Mouse (Mus musculus): Measurements from ENCODE around the gene Nrl. TPM values are rescaled to one million over a fixed set of nuclear protein-coding genes. Genes with fewer than 3 reads are reported as not detected.
A peak's percentile ranks its signal among the peaks of the same experiment; 100 is the strongest.

The Nrl gene
- polyA plus RNA-seq, 1 experiment from 2014 or later: not detected

DNA sequence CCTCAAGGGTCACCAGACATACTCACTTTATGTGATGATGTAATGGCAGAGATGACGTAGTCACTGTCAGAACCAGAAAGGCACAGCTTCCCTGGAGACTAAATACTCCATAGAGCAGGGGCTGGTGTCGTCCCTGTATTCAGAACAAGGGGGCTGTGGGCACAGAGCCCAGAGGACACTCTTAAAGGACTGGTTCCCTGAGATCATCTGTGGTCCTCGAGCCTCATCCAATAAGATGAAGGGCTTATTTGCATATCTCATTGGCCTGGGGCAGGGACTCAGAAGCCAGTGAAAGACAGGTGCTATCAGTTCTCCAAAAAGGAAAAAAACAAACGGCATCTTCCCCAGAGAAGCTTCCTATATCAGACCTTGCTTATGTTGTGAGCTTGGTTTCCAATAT, 719 bp downstream of the Nrl start:
- H3K4me1 ChIP-seq: peaks cover 15% of the 10 kb centered on the region
- peaks cover 34% of the 10 kb centered on the region for H3K27me3 ChIP-seq
- H3K36me3 ChIP-seq: no peaks in the 10 kb centered on the region
- no peak for ATAC-seq (ENCODE audit: low FRiP score)
- H3K4me2 ChIP-seq (replicated peaks): no peak overlapping the region
- no peak overlapping the region for H3K27ac ChIP-seq
- no peaks in the 10 kb centered on the region for H3K9me3 ChIP-seq (replicated peaks)
- H3K9ac ChIP-seq: no peak overlapping the region
- no peak overlapping the region for H3K4me3 ChIP-seq
- 61% methylated on average over 4 of the region's 4 CpGs for WGBS

DNA sequence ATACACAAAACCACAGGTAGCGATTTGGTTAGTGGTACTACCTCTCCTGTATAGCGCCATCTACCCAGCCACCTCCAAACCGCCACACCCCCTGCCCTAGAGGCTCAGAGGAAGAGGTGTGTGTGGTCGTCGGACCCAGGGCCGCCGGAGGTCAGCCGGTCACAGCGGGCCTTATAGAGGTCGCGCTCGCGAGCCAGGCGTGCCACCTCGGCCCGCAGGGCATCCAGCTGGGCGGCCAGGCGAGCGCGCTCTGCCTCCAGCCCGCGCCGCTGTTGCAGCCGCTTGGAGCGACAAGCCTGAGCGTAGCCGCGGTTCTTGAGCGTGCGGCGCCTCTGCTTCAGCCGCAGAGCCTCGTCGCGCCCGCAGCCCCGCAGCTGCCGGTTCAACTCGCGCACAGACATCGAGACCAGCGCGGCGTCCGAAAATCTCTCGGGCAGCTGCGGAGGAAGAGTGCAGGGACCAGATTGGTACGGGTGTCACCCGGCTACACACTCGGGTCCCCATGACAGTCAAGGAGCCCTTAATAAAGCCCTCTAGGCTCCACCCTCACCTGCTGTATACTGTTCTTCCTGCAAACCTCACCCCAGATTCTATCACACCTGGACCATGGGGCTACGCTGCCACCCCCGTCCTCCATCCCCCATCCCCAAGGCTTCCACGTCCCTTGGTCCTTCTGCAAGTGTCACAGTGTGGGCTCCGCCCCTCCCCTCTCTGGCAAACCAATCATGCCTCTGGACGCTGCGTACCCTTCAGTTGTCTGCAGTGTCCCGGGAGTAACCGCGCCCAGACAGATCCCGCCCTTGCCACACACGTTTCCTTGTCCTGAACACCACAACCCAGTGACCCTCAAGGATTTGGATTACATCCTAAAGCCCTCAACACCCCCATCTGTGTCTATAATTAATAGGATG, 4.1 kb downstream of the Nrl start:
- peaks cover 23% of the 10 kb centered on the region for H3K4me1 ChIP-seq
- peak overlapping the region; percentile 50 for H3K4me3 ChIP-seq
- no peaks in the 10 kb centered on the region for H3K9me3 ChIP-seq (replicated peaks)
- WGBS: under 1% methylated on average over 61 of the region's 61 CpGs
- peak overlapping the region; percentile 57 for H3K9ac ChIP-seq
- peaks cover 34% of the 10 kb centered on the region for H3K27me3 ChIP-seq
- peak overlapping the region; percentile 45; the same call in 1 of the 2 replicates for H3K27ac ChIP-seq
- H3K36me3 ChIP-seq: no peaks in the 10 kb centered on the region
- peak overlapping the region; percentile 87 for H3K4me2 ChIP-seq (replicated peaks)
- ATAC-seq (ENCODE audit: low FRiP score): peak; percentile 64

DNA sequence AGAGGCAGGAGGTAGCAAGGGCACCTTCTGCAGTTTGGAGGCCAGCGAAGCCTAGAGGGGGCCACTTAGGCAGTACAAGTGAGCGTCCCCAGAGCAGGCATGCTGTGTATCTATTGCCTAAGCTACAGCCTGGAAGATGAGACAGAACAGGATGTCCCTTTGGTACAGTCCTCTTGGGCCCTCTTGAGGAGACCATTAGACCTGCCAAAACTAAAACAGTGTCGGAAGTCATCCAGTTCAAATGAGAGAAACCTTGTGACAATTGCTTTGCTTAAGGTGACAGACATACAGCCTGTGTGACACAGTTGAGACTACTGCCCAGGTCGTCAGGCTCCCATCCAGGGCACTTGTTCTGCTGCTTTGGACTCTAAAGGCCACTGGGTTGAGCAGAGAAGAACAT, 5.2 kb downstream of the Nrl start:
- no peak overlapping the region for H3K9ac ChIP-seq
- peak overlapping the region; percentile 49; the same call in 1 of the 2 replicates for H3K27ac ChIP-seq
- no peak for ATAC-seq (ENCODE audit: low FRiP score)
- H3K4me2 ChIP-seq (replicated peaks): no peak overlapping the region; the same call in 1 of the 2 replicates
- H3K27me3 ChIP-seq: peaks cover 34% of the 10 kb centered on the region
- H3K9me3 ChIP-seq (replicated peaks): no peaks in the 10 kb centered on the region
- H3K4me3 ChIP-seq: no peak overlapping the region
- peaks cover 23% of the 10 kb centered on the region for H3K4me1 ChIP-seq
- 57% methylated on average over 4 of the region's 4 CpGs for WGBS
- no peaks in the 10 kb centered on the region for H3K36me3 ChIP-seq

DNA sequence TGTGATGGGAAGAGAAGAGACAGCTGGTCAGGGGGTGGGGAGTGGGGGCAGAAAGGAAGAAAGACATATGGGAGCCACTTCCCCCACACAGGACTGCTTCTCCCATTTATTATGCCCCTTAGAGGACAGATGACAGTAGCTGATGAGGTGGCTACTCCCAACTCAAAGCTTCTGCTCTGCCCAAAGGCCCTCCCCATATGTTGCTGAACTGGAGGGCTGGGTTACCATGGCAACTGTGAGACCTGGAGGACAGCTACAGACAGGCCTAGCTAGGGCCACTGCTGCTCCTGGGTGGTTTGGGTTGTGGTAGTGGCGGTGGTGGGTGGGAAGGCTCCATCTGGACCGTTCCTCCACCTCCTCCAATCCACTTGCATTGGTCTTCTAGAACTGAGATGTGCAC, 5.9 kb downstream of the Nrl start:
- H3K4me1 ChIP-seq: peaks cover 23% of the 10 kb centered on the region
- WGBS: 20% methylated on average over 2 of the region's 2 CpGs
- no peaks in the 10 kb centered on the region for H3K9me3 ChIP-seq (replicated peaks)
- ATAC-seq (ENCODE audit: low FRiP score): peak; percentile 81
- no peak overlapping the region for H3K9ac ChIP-seq
- H3K4me3 ChIP-seq: no peak overlapping the region
- H3K27me3 ChIP-seq: peaks cover 34% of the 10 kb centered on the region
- no peak overlapping the region for H3K4me2 ChIP-seq (replicated peaks)
- H3K36me3 ChIP-seq: no peaks in the 10 kb centered on the region
- peak overlapping the region; percentile 49; the same call in 1 of the 2 replicates for H3K27ac ChIP-seq

DNA sequence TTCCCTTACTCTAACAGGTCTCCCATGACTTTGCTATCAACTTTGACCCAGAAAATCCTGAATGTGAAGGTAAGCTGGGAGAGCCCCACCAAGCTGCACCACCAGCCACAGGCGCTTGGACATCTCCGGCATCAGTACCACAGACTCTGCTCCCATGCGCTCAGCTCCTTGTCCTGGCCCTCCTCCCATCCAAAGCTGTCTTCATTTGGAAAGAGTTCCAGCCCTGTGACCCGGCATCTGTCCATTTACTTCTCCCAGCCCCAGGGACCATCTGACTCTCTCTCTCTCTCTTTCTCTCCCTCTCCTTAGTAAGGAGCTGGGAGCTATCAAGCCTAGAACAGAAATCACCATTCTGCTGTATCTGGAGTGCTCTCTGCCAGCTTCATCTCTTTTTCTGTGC, 8.9 kb downstream of the Nrl start:
- H3K4me2 ChIP-seq (replicated peaks): no peak overlapping the region
- no peak for ATAC-seq (ENCODE audit: low FRiP score)
- H3K9me3 ChIP-seq (replicated peaks): no peaks in the 10 kb centered on the region
- H3K9ac ChIP-seq: no peak overlapping the region
- H3K4me1 ChIP-seq: peaks cover 27% of the 10 kb centered on the region
- peaks cover 20% of the 10 kb centered on the region for H3K27me3 ChIP-seq
- WGBS: 97% methylated on average over 4 of the region's 4 CpGs
- no peaks in the 10 kb centered on the region for H3K36me3 ChIP-seq
- no peak overlapping the region for H3K27ac ChIP-seq
- H3K4me3 ChIP-seq: no peak overlapping the region

DNA sequence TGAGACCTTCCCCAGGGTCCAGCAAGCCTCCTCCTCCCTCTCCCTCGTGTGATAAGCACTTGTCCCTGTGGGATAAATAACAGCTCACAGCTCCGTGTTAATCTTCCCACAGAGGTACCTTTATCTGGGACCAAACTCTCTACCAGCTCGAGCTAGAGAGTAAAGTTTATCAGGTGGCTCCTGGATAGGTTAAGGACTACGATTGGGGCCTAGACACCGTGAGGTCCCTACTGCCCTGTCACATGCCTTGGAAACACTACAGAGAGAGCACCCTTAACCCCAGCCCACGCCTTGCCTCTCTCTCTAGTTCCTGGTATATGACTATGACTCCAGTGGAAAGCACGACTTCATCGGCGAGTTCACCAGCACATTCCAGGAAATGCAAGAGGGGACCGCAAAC, 10.9 kb downstream of the Nrl start:
- no peak overlapping the region for H3K4me2 ChIP-seq (replicated peaks)
- H3K27ac ChIP-seq: no peak overlapping the region
- H3K9me3 ChIP-seq (replicated peaks): no peaks in the 10 kb centered on the region
- no peaks in the 10 kb centered on the region for H3K36me3 ChIP-seq
- no peak overlapping the region for H3K4me3 ChIP-seq
- H3K4me1 ChIP-seq: peaks cover 21% of the 10 kb centered on the region
- WGBS: 69% methylated on average over 10 of the region's 10 CpGs
- no peak overlapping the region for H3K9ac ChIP-seq
- H3K27me3 ChIP-seq: peaks cover 9% of the 10 kb centered on the region; the same call in 1 of the 2 replicates
- ATAC-seq (ENCODE audit: low FRiP score): no peak

DNA sequence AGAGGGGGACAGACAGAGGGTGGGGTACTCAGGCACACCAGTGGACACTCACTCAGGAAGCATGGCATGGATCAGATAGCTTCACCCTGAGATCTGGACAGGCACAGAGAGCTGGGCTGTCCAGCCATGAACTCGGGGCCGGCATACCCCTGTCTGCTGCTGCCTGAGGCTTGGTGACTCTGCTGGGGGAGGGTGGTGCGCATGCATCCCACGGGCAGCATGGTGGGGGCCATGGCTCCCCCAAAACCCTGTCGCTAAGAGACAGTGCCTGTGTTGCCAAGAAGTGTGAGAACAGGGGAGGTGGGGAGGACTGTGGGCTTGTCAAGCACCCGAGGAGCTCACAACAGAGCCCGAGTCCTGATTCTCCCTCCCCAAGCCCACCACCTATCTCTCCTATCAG, 13.7 kb downstream of the Nrl start:
- H3K27me3 ChIP-seq: peaks cover 9% of the 10 kb centered on the region; the same call in 1 of the 2 replicates
- peaks cover 19% of the 10 kb centered on the region for H3K4me1 ChIP-seq
- H3K4me3 ChIP-seq: no peak overlapping the region
- ATAC-seq (ENCODE audit: low FRiP score): 0 out of 2 replicates have a peak, but pooled peaks have one; percentile 5
- H3K9ac ChIP-seq: no peak overlapping the region
- H3K9me3 ChIP-seq (replicated peaks): no peaks in the 10 kb centered on the region
- no peak overlapping the region for H3K4me2 ChIP-seq (replicated peaks)
- H3K36me3 ChIP-seq: 0 out of 2 replicates have a peak, but pooled peaks cover 6% of the 10 kb centered on the region
- 57% methylated on average over 7 of the region's 7 CpGs for WGBS
- no peak overlapping the region for H3K27ac ChIP-seq

DNA sequence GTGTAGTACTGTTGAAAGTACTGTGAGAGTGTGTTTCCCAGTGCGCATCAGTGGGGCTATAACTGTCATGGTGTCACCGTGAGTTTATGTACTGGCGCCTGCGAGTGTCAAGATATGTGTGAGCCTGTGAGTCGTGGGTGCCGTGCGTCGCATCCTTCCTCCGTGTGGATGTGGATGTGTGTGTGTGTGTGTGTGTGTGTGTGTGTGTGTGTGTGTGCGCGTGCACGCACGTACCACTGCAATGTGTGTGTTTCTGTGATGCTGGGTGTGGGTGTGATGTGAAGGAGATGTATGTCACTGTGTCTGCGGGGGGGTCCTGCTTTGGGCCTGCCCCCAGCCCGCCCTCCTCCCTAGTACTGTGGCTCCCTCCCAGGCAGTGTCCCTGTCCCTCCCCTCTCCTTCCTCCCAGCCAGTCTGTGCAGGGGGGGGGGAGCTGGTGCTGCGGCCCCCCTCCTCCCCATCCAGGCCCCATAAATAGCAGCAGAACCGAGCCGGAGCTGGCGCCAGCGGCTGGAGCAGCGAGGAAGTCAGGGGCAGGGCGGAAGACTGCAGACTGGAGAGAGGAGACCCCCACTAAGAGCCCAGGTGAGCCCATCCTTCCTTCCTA, 14.6 kb downstream of the Nrl start, which contains the start of gene Cpne6:
TSS of gene Cpne6 (plus strand) at position 321 of the 607 bp plus-strand sequence.
- H3K4me2 ChIP-seq (replicated peaks): no peak within 1 kb of the TSS
- WGBS: 69% methylated on average over 19 of the region's 22 CpGs
- 0 out of 2 replicates have a peak, but pooled peaks cover 6% of the 10 kb centered on the region for H3K36me3 ChIP-seq
- ATAC-seq (ENCODE audit: low FRiP score): no peak
- H3K27me3 ChIP-seq: peaks cover 9% of the 10 kb centered on the region; the same call in 1 of the 2 replicates
- no peaks in the 10 kb centered on the region for H3K9me3 ChIP-seq (replicated peaks)
- H3K27ac ChIP-seq: no peak within 1 kb of the TSS
- no peak within 1 kb of the TSS for H3K4me3 ChIP-seq
- peaks cover 19% of the 10 kb centered on the region for H3K4me1 ChIP-seq
- H3K9ac ChIP-seq: no peak within 1 kb of the TSS

DNA sequence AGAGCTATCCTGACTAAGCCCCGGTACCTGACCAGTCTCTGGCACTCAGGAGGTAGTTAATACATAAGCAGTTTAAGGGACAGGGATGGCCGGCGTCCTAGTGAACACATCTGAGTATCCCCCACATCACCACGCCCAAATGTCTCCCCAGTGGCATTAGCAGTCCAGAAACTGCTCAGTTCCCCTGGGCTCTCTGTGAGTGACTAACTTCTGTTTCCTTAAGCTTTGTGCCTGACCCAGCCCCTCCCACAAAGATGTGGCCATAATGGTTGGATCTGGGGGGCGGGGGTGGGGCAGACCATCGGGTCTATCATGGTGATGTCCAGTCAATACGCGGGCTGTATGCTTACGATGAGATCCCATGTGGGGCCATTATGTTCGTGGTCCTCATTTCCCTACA, 15.2 kb downstream of the Nrl start:
- H3K4me3 ChIP-seq: no peak overlapping the region
- H3K4me2 ChIP-seq (replicated peaks): no peak overlapping the region
- H3K36me3 ChIP-seq: 0 out of 2 replicates have a peak, but pooled peaks cover 6% of the 10 kb centered on the region
- peaks cover 9% of the 10 kb centered on the region; the same call in 1 of the 2 replicates for H3K27me3 ChIP-seq
- H3K27ac ChIP-seq: no peak overlapping the region
- no peak for ATAC-seq (ENCODE audit: low FRiP score)
- no peak overlapping the region for H3K9ac ChIP-seq
- H3K4me1 ChIP-seq: peaks cover 19% of the 10 kb centered on the region
- H3K9me3 ChIP-seq (replicated peaks): no peaks in the 10 kb centered on the region
- 71% methylated on average over 10 of the region's 10 CpGs for WGBS

DNA sequence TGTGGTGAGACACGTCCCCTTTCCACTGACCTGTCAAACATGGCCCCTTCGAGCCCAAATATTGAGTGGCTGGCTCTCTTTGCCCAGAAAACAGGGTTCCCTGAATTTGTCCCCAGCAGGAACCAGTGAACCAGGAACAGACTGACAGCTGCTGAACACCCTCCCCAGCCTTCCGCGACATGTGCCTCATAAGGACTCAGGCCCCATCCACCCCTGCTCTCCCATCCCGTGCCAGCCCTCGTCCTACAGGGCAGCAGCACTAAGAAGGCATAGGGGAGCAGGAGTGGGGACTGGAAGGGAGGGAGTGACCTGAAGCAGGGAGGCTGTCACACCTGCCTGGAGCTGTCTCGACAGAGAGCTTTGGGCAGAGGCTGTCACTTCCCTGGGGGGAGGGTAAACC, 17.0 kb downstream of the Nrl start:
- Histone ChIP-seq H3K4me3 (no peak overlapping the region), H3K9me3 (replicated peaks) (no peaks in the 10 kb centered on the region), H3K36me3 (peaks cover 14% of the 10 kb centered on the region; the same call in 1 of the 2 replicates), H3K27me3 (peaks cover 7% of the 10 kb centered on the region; the same call in 1 of the 2 replicates), H3K4me1 (peaks cover 19% of the 10 kb centered on the region), H3K9ac (0 out of 2 replicates have a peak overlapping the region, but pooled peaks have one; percentile 19), H3K4me2 (replicated peaks) (no peak overlapping the region), H3K27ac (no peak overlapping the region)
- WGBS: 48% methylated on average over 7 of the region's 7 CpGs
- ATAC-seq (ENCODE audit: low FRiP score): no peak

DNA sequence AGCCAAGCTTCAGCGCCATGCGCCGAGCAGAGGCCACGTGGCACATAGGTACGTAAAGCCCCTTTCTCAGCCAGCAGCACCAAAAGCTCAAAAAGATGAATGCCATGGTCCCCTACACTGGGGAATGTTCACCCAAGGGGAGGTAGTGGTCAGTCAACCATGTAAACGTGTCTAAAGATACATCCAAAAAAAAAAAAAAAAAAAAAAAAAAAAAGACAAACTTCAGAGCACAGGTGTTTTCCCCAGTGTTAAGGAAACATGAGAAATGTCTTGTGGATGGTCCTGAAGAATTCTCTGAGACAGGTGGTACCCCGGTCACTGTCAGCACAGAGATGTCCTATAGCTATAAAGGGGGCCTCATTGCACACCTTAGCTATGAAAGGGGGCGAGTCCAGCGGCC, 19.2 kb downstream of the Nrl start:
- Histone ChIP-seq H3K27ac (no peak overlapping the region), H3K9ac (no peak overlapping the region), H3K4me1 (peaks cover 11% of the 10 kb centered on the region), H3K9me3 (replicated peaks) (no peaks in the 10 kb centered on the region), H3K36me3 (peaks cover 33% of the 10 kb centered on the region), H3K27me3 (no peaks in the 10 kb centered on the region), H3K4me2 (replicated peaks) (no peak overlapping the region), H3K4me3 (no peak overlapping the region)
- ATAC-seq (ENCODE audit: low FRiP score): no peak
- 88% methylated on average over 9 of the region's 9 CpGs for WGBS

DNA sequence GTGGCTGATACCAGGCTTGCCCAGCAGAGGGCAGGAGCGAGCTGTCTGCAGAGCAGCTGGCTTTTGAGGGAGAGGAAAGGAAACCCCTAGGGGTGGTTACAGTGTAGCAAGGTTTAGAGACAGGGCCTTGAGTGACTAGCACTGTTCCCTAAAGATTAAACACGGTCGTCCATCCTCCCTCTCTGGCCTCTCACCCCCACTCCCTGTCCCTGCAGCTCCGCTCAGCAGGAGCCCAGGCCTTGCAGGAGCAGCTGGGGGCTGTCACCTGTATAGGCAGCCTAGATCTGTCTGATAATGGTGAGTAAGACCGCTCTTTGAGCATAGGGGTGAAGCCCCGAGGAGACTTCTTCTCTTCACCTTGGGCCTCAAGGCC, 27.3 kb downstream of the Nrl start:
- Histone ChIP-seq H3K4me1 (peaks cover 7% of the 10 kb centered on the region), H3K36me3 (peaks cover 57% of the 10 kb centered on the region), H3K27ac (no peak overlapping the region), H3K9ac (no peak overlapping the region), H3K4me2 (replicated peaks) (no peak overlapping the region), H3K27me3 (no peaks in the 10 kb centered on the region), H3K9me3 (replicated peaks) (no peaks in the 10 kb centered on the region), H3K4me3 (no peak overlapping the region)
- peak; percentile 67 for ATAC-seq (ENCODE audit: low FRiP score)
- 25% methylated on average over 6 of the region's 6 CpGs for WGBS

Data from hindbrain, embryonic 12.5 days (tissue).